Mouse (Mus musculus) mesoderm, embryonic 11.5 days (tissue): ENCODE measurements around the gene BC067074.

Experiments used
- DNase-seq: peaks from one replicate; pipeline ENCODE4 v3.0.0-alpha.2; 2012; ENCODE audit warnings: low read depth, low spot score

The BC067074 gene

DNA sequence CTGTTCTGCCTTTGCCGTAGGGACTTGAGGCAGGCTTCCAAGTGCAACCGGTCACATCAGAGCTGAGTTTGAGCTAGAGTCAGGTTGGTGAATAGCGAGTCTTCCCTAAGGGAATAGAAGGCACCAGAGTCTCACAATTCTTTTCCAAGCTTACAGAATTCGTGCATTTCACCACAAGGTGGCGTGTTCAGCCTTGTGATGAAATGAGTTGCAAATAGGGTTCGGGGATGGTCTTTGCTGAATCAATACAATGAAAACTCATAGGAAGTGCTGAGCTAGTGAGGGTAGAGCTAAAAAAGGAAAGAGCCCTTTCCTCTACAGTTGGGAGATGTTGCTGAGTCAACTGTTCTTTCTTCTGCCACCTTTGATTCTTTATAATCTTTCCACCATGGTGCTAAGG, 29.0 kb downstream of the BC067074 start:
- peak; percentile 85 for DNase-seq

DNA sequence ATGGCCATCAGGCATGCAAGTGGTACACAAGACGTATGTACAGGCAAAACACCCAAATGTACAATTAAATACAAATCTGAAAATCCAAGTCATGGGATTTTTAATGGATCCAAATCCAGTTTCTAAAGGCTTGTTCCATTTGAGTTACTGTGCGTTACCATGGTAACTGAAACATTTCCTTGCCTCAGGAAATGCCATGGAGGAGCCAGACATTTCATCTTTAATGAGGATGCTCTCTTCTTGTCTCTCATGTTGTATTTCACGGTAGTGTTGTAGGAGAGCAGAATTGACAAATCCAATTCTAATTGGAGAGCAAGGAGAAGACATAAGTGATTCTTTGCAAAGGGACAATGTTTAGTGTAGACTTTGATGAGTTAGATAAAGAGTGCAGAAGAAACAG, 31.3 kb downstream of the BC067074 start:
- DNase-seq = no peak

DNA sequence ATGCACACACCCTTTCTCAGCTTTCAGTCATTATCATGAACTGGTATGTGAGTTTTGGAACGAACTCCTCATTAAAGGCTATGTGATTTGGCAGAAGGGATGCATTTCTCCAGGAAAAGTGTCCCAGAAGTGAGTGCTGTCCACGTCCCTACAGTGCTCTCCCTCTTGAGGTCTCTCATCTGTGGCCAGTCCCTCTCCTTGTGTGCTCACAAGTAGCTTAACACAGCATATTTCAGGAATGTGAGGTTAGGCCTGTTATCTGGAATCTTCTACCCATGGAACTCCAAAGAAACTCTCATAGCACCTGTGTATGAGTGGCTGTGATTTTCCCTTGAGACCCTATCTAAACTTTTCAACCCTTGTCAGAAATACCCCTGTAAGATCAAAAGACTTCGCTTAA, 32.7 kb downstream of the BC067074 start:
- no peak for DNase-seq

DNA sequence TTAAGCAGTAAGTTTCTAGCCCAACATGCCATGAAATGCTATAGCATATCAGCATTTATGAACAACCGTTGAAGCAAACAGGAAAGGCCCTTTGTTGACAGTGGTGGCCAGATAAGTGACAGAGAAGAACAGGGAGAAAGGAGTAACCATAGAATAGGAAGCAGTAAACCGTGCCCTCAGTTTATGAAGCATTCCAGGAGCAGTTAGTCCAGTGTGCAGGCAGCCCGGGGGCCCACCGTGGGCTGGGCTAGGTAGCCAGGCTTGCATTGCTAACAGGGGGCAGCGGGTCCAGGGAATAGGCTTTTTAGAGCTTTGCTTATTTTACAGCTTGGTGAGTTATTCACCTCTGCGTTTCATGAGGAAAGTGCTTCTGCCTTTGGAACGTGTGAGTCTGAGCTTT, 39.3 kb downstream of the BC067074 start:
- DNase-seq = no peak

DNA sequence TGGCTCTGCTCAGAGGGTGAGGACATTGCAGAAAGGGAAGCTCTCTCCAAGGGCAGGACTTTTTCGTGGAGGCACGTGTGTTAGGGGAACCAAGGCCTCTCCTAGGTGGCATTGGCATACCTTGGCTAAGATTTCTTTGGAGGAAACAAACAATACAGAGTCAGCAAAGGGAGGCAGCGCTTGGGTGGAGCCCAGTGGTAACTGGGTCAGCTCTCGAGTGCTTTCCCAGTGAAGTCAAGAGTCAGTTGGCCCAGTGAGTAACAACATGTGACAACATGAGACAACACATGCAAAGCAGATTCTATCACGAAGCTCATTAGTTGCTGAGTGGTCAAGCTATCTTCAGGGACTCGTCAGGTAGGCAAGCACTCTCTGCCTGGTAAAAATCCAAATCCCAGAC, 40.4 kb downstream of the BC067074 start:
- no peak for DNase-seq

DNA sequence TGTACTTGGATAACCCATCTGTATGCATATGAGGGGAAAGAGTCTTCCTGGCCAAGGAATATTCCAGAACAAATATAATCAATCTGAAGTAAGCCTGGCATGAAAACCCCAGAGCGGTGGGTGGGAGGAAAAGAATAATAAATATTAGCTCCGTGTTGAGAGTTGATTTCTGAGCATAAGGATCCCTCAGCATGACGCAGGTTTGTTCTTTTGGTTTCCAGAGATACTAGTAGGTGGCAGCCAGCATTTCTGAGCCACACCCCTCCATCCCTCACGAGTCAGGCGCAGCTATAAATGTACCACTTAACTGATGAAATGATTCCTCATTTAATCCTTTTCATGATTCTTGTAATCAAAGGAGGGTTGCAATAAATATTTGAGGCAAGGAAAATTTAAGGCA, 41.0 kb downstream of the BC067074 start:
- no peak for DNase-seq

DNA sequence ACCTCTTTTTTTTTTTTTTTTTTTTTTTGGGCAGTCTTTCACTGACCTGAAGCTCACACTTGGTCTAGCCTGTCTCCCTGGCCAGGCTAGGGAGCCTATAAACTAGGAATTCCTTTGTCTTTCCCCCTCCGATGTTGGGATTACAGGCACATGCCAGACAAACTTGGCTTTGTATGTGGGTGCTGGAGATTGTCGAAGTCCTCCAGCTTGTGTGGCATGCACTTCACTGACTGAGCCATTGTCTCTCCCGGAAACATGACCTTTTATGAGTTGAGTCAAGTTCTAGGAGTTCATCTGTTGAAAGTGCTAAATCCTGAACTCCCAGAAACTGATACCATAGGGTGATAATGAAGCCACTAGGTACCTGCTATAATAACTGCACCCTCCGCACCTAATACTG, 41.8 kb downstream of the BC067074 start:
- DNase-seq = no peak

DNA sequence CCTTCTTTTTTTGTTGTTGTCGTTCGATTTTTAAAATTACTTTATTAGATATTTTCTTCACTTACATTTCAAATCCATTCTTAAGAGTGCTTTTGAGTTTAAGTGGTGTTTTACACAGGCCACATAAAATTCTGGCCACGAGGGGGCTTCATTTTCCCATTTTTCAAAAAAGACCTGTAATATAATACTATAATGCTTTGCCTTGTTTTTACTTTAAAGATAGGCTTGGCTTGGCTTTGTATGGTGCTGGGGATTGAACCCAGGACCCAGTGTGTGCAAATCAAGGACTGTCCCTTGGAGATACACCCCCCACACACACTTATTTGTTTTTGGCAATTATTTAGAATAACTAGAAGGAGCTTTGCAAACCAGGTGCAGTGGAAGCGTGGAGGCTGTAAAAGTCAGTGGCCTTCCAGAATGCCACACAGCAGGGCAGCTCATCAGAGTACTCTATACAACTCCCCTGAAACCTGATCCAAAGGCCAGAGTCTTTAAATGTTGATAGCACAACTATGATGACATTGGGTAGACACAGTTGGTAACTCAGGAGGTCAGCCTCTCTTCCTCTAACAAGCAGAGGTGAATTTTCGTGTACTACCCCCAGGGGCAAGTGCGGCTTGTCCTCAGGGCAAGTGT, 44.4 kb downstream of the BC067074 start:
- peak; percentile 41 for DNase-seq

DNA sequence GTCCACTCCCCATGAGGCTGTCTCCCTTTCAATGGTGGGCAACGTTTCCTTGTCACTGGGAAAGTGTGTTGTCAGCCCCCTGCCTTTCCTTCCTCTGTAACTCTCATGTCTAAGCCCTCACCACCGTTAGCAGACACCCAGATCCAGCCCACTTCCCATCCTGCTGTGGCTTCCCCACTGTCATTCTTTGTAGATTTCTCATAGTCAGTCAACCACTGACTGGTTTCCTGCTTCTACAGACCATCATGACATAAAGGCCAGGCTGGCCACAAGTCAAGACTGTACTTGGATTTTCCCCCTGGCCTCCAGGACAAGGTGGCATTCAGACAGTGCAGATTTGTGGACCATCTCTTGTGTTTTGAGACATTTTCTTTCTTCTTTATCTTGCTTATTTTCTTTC, 47.7 kb downstream of the BC067074 start:
- no peak for DNase-seq

DNA sequence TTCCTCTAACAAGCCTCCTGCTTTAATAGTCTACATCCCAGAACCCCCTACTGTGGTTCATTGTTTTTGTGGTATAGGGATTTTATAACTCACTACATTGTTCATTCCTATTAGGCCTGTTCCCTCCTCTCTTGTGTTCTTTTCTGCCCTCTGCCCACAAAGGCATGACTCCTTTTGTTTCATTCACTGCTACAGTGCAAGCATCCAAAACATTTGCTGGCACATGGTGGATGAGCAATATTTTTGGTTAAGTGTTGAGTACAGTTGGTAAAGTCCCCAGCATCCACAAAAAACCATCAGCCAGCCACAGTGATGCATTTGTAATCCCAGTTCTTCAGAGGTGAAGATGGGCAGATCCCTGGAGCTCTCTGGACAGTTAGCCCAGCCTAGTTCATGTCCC, 48.2 kb downstream of the BC067074 start:
- no peak for DNase-seq

DNA sequence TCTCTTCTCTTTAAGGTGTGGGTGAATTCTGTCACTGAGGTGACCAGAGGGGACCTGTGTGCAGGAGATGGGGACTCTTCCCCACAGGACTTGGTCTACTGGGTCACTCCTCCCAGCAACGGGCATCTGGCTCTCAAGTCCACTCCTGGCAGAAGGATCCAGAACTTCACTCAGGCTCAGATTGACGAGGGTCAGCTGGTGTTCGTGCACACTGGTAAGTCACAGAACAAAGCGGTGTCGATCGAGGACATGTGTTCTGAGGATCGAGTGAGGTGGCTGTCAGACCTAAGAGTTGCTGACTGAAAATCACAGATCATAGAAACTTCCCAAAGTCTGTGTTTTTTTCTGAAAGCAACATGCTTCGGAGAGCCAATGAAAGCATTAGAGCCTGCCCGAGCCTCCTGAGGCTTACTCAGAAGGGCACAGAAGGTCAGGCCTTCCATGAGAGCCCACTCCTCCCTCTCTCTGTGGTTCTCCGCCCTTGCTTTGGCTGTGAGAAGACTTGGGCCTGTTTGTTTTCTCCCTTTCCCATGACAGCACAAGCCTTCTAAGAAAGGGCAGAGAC, 49.5 kb downstream of the BC067074 start:
- no peak for DNase-seq

DNA sequence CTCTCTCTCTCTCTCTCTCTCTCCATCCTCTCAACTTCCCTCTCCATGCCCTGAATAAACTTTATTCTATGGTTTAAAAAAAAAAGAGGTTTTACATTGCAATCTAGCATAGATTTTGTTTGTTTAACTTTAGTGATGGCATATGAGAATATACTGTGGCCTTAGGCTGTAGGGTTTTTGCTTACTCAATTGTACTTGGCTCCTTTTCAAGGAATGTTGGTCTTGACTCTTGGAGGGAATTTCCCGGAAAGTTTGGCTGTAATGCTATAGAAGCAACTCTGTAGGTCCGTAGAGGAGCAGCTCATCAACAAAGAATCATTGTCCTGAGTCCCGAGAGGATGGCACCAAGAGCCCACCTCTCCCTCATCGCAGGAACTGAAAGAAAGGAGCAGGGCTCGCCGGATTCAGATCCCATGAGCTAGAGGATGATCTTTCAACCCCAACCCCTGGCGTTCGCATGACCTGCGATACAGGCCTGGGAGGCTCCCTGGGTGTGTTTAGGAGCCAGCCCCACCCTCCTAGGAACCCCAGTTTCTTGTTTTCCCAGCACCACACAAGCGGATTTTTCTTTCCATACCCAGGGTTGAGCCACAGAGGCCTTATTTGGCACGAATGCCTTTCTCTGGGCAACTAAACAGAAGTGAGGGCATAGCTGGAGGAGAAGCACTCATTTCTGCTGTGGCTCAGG, 57.9 kb downstream of the BC067074 start:
- no peak for DNase-seq

DNA sequence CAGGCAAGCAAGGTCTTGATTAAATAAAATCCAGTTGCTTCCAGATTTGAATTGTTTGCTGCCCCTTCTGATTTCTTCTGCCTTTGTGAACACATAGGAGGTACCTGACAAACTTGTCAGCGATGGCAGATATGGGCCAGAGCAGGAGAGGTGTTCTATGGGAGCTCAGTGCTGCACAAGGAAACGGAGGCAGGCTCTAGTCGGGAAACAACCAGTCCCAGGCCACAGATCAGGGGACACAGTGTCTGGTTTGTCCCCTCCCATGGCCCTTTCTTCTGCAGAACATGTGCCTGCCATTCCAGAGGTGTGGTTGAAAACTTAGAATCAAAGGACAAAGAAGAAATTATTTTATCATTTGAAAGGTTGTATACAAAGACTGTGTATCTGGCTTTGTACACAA, 60.6 kb downstream of the BC067074 start:
- no peak for DNase-seq

DNA sequence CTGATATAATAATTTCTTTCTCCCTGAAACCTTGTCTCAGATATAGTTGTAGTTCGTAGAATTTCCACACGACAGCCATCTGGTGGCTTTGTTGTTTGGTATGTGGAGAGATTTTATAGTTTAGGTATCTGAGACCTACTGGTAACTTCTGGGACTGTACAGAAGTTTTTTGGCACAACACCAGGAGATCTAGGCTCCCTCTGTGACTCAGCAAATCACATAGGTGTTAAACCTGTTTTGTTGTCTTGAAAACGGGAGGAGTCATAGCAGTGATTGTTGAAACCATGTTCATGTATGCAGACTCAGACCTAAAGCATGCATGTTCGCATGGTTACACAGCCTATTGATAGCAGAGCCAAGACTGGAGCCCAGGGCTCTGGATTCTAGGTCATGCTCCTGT, 61.0 kb downstream of the BC067074 start:
- no peak for DNase-seq

DNA sequence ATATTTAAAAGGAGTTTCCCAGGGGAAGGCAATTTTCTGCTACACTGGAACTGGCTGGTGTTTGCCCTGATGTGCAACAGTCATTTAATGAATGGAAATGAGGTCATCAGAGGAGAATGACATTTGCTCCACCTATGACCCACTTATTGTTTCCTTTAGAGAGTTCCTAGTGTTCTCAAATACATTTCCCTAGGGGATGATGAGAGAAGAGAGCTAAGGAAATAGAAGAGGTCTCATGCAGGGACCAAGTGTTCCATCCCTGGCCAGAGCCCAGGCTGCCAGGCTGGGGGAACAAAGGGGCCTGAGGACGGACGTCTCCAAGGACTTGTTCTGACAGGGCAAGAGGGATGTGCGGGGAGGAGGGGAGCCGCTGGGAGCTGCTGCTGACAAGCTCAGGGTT, 62.1 kb downstream of the BC067074 start:
- peak; percentile 67 for DNase-seq

DNA sequence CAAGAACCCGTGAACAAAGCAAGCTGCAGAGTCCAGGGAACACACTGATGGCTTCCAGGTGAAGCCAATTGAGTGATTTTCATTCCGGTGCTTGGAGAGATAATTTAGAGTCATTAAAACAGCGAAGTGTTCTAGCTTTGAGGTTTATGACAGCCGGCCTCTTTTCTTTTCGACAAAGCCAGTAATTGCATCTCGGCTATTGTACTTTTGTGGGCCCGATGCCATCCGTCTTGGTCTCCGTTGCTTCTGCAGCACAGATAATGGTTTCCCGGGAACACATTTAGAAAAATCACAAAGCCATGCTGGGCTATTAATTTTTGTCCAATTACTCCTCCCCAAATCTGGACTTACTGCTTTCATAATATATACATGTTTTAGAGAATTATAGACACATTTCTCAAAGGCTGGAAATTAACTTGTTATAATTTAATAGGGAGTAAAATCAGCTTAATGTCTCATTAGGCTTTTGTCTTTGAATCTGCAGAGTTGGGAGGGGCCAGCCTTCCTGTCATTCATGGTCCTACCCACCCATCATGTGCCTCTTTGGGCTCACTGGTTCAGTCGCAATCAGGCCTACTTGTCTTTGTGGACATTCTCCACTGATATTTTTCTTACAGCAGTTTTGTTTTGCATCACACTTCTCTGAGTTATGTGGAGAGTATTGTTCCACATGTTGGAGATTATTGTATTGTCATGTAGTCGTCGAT, 64.6 kb downstream of the BC067074 start:
- DNase-seq = no peak

DNA sequence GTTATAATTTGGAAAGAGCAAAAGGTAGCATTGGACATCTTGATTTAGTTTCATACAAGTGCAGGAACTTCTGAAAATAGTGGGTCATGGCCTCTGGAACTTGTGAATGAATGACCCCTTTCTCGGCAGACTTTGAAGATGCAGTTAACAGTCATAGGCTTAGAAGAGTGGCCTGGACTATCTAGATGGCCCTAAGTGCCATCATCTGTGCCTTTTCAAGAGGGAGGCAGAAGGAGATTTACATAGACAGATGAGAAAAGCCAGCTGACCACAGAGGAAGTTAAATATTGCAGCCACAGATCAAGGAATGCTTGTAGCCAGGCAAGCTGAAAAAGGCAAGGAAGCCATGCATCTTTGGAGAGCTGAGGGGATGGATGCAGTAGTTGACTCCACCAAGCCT, 66.7 kb downstream of the BC067074 start:
- no peak for DNase-seq

DNA sequence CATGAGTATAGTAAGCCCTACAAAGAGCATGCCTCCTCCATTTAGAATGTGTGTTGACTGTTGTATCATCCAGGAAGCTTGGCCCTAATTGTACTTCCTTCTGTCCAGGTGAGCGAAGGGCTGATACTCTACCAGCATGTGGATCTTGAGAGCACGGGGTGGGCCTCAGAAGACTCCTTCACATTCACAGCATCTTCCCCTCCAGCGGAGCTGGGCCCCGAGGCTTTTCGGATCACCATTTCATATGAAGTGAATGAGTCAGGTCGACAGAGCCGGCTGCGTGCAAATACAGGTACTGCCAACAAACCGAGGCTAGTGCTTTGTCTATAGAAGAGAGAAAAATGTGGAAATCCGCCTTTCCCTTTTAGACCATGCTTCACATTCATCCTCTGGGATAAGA, 73.0 kb downstream of the BC067074 start:
- no peak for DNase-seq

DNA sequence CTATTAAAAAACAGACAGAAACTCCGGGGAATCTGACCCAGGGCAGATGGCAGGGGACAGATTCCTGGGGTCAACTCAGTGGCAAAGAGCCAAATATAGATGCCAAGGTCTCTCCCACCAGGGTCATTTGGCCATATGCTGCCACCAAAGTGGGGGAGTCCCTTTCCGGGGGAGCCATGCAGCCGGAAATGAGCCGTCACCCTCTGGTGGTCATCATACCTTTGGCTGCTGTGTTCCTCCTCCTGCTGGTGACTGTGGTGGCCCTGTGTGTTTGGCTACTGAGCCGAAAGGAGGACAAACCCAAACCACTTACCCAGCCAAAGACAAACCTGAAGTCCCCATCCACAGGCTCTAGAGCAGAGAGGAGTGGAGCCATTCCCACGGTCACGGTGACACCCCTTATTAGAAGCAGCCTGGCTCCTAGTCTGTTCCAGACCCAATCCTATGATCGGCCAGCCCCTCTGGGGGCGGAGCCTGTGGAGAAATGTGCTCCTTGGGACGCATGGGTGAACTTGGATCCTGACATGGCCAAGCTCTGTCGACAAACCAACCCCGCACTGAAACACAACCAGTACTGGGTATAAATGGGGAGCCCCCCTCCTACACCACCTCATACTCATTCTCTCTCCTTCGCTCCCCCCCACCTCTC, 76.1 kb downstream of the BC067074 start:
- DNase-seq = no peak

DNA sequence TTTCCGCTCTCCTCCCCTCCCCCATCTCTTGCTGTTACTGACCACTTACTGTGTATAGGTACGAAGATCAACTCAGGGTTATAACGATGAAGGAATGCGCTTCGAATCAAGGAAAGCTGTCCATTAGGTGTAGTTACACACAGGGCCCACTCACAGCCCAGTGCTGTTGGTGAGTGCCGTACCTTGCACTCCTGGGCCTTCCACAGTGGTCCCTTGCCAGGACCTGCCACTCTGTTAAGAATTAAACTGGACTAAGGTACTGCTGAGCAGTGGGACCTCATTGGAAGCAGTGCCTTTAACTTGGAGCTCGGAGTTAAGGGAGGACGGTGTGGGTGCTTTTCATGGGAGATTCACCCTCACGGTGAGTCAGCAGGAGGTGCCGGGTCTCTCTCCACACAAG, 76.7 kb downstream of the BC067074 start:
- DNase-seq = no peak

DNA sequence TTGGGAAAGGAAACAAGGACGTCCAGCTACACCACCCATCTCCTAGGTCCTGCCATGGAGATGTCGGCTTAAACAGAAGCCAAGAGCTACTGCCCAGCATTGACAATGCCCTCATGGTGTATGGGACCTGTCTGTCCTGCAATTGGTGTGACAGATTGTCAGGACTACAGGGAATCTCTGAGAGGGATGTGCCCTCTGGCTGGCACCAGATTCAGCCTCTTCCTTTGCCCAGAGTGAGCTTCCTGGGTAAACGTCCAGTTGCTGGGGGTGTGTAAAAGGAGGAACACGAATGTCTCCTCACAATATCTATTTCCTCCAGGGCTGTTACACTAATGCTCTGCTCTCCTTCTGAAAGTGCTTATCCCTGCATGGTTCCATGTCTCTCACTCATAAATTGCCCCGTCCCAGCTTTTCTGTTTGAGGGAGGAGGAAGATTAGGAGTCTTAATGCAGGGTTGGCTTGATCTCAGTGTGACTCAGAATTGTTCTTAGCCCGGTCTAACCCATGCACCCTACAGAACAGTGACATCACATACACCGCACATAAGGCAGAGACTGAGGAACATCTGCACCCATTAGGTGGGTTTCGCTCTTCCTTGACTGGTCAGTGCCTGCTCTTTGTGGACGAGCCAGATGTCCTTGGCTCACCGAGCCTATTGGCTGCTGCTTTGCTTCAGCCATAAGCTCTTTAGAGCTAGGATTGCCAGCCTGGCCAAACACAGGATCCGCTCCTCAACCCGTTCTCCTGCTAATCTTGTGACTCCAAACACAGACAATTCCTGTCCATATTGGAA, 80.5 kb downstream of the BC067074 start:
- no peak for DNase-seq

DNA sequence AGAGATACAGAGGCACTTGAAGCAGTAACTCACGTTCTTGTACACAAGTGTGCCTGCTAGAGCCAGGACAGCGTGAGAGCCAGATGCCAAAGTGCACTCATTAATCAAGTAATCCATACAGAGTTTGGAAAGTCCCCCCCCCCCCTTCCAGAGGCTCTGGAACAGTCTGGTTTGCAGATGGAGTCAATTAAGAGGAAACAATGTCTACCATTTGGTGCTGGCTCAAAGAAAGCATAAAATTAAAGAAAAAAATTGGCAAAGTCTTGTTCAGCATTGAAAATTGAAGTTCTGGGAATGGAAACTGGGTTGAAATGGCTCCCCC, 81.1 kb downstream of the BC067074 start:
- DNase-seq = peak; percentile 49
